In the genomic region with DNA sequence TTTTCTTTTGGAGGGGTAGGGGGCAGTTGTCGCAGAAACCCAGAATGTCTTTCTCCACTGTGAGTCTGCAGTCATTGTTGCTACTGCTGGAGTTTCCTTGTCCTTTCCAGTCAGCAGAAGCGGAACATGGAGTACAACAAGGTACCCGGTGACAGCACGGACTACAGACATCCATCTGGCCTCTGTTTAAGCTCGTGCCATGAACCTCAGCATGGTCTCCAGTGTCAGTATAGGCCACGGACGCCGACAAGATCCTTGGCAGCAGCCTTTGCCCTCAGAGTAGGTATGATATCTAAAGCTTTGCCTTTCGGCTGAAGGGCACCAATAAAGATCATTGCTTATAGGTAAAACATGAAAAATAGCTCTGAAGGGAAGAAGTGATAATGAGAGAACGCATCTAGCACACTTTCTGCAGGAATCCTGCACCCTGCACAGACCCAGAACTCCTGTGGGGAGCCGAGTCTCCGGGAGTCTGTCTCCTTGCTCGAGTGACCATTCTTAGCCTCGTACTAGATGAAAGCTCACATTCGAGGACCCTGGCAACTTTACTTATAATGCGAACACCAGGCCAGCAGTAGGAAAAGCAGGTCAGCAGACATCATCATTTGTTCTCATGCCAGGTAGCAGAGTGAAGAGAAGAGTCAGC, we compare ENCODE assay signal across 15 mouse cellular contexts. TPM values are rescaled to one million over a fixed set of nuclear protein-coding genes. Genes with fewer than 3 reads are reported as not detected.
DNase-seq lines count a peak whose midpoint lies in the region; ATAC-seq lines count a peak whose summit lies in the region.
"Had no signal": no experiment of that assay in that cellular context is flagged by ENCODE, and none has a peak within 500 bp of the region (broad histone marks: within the 10 kb centered on the region; RNA-seq: fewer than 3 reads in every experiment).

No protein-coding gene starts in this region.

- H3K4me3 ChIP-seq in hindbrain, embryonic 10.5 days = no peak overlapping the region
- no peak overlapping the region for H3K4me3 ChIP-seq in midbrain, embryonic 14.5 days (replicated peaks; ENCODE audit: low read depth, low read length)
- H3K4me3 ChIP-seq: limb, embryonic 12.5 days had no signal

- no peaks in the 10 kb centered on the region for H3K36me3 ChIP-seq in hindbrain, embryonic 10.5 days
- H3K36me3 ChIP-seq in midbrain, embryonic 14.5 days (ENCODE audit: control insufficient read depth, insufficient read depth, low read length) = no peaks in the 10 kb centered on the region
- H3K36me3 ChIP-seq: limb, embryonic 12.5 days had no signal

- peak overlapping the region; percentile 68 for H3K27ac ChIP-seq in hindbrain, embryonic 10.5 days
- peak overlapping the region; percentile 52 for H3K27ac ChIP-seq in midbrain, embryonic 14.5 days (replicated peaks; ENCODE audit: low read depth, low read length)
- H3K27ac ChIP-seq: kidney, postnatal 0 days; limb, embryonic 12.5 days had no signal

- no peaks in the 10 kb centered on the region for H3K9me3 ChIP-seq in hindbrain, embryonic 10.5 days
- H3K9me3 ChIP-seq in midbrain, embryonic 14.5 days (ENCODE audit: control insufficient read depth, low read length) = no peaks in the 10 kb centered on the region
- H3K9me3 ChIP-seq: limb, embryonic 12.5 days had no signal

- no peaks in the 10 kb centered on the region for H3K27me3 ChIP-seq in hindbrain, embryonic 10.5 days (ENCODE audit: insufficient read depth, poor library complexity, severe bottlenecking)
- H3K27me3 ChIP-seq in midbrain, embryonic 14.5 days (ENCODE audit: control insufficient read depth, insufficient read depth, low read length) = no peaks in the 10 kb centered on the region
- H3K27me3 ChIP-seq: limb, embryonic 12.5 days had no signal

- 88% methylated on average over 16 of the region's 16 CpGs for WGBS in hindbrain, embryonic 10.5 days
- WGBS in midbrain, embryonic 14.5 days = 85% methylated on average over 16 of the region's 16 CpGs

- peaks cover 10% of the 10 kb centered on the region for H3K4me1 ChIP-seq in hindbrain, embryonic 10.5 days (replicated peaks)
- H3K4me1 ChIP-seq in midbrain, embryonic 14.5 days (ENCODE audit: control insufficient read depth, insufficient read depth, low read length) = peaks cover 3% of the 10 kb centered on the region
- H3K4me1 ChIP-seq: limb, embryonic 12.5 days had no signal

- DNase-seq in cerebellum, adult 11 months = peak; percentile 25
- peak; percentile 32 to 55 for DNase-seq in cerebellum, postnatal 14 days
- DNase-seq in hindbrain, embryonic 10.5 days (ENCODE audit: low spot score) = no peak
- DNase-seq in midbrain, embryonic 14.5 days = no peak
- DNase-seq in lung, postnatal 10 days = no peak
- DNase-seq in heart, adult 18-20 months = no peak
- DNase-seq in gastrocnemius, postnatal 10 days = no peak
- DNase-seq in gastrocnemius, adult 8-10 months (ENCODE audit: low spot score in 2 of 2) = no peak
- DNase-seq: lung, adult 18-20 months had no signal

- ATAC-seq in midbrain, embryonic 14.5 days (ENCODE audit: low FRiP score, low TSS enrichment) = peak; percentile 49

- H3K9ac ChIP-seq in midbrain, embryonic 14.5 days (replicated peaks; ENCODE audit: low read length) = peak overlapping the region; percentile 23; the same call in 1 of the 2 replicates
- H3K9ac ChIP-seq: limb, embryonic 12.5 days had no signal

- H3K4me2 ChIP-seq in midbrain, embryonic 14.5 days (ENCODE audit: low read length) = peak overlapping the region; percentile 17; the same call in 1 of the 2 replicates
- H3K4me2 ChIP-seq: limb, embryonic 12.5 days had no signal

RNA-seq across cellular contexts. Expression of a gene that starts 42.5 kb away (rescaled TPM):
- polyA plus RNA-seq in hindbrain, embryonic 10.5 days (2016; fragmentation: Nextera tagmentation; extraction: Ambion mirVana) = 13.3 and 17.3 TPM in 2 replicates
- polyA plus RNA-seq in midbrain, embryonic 14.5 days (2014; fragmentation: Nextera tagmentation; extraction: Ambion mirVana) = 20.4 and 26.2 TPM in 2 replicates
- total RNA-seq in heart, adult 18-20 months (2021) = 10 to 100 TPM; 29.2 TPM
- 10 to 100 TPM; 35.7 to 38.6 TPM for total RNA-seq in gastrocnemius, postnatal 10 days (2021)
- 100 to 1,000 TPM; 102 to 132 (median 111) TPM for total RNA-seq in gastrocnemius, adult 8-10 months (2022)

RNA-seq across cellular contexts. Expression of a gene that starts 51.9 kb away (rescaled TPM):
- not detected in 2 replicates for polyA plus RNA-seq in hindbrain, embryonic 10.5 days (2016; fragmentation: Nextera tagmentation; extraction: Ambion mirVana)
- polyA plus RNA-seq in midbrain, embryonic 14.5 days (2014; fragmentation: Nextera tagmentation; extraction: Ambion mirVana) = not detected in 2 replicates
- not detected for total RNA-seq in heart, adult 18-20 months (2021)
- not detected for total RNA-seq in gastrocnemius, postnatal 10 days (2021)
- total RNA-seq in gastrocnemius, adult 8-10 months (2022) = not detected
- total RNA-seq: common myeloid progenitor, adult 5-6 weeks; layer of hippocampus, postnatal 14 days; megakaryocyte progenitor cell, adult 5-6 weeks had no signal
- polyA plus RNA-seq: gonadal fat pad, adult 2 months; limb, embryonic 12.5 days had no signal

Comparison
In these comparisons a context has a peak if more than half of its experiments do, and no peak if none do; other contexts are left out.
1. DNase-seq: peak in cerebellum, adult 11 months (single experiment) and cerebellum, postnatal 14 days (2 of 2); none in hindbrain, embryonic 10.5 days (single experiment), midbrain, embryonic 14.5 days (single experiment), lung, postnatal 10 days (single experiment), heart, adult 18-20 months (0 of 2), gastrocnemius, postnatal 10 days (single experiment) and gastrocnemius, adult 8-10 months (0 of 2).